Mouse (Mus musculus): ENCODE data around the gene Tmed4. TPM values are rescaled to one million over a fixed set of nuclear protein-coding genes. Genes with fewer than 3 reads are reported as not detected.

The Tmed4 gene
- total RNA-seq (2021) = 10 to 100 TPM; 82.9 to 94.8 TPM

- peak; percentile 98 to 99 for DNase-seq
- intact Hi-C loops (cut with DNase I) = loop anchor here (2.0 kb wide), 1 partner anchor 16 kb away; the partner anchor contains the start of gene Ogdh
Measured at GRCm38 (mm10) chr11:6274387-6275093, at the start of gene Tmed4. Gene Tmed4 (minus strand): TSS chr11:6274870.

GRCm38 (mm10) chr11:6323348-6323747 lies 48.7 kb upstream of the Tmed4 start:
- DNase-seq = no peak
- intact Hi-C loops (cut with DNase I) = no loop called here

GRCm38 (mm10) chr11:6322086-6322485 lies 47.4 kb upstream of the Tmed4 start:
- DNase-seq = no peak
- intact Hi-C loops (cut with DNase I) = no loop called here

- intact Hi-C loops (cut with DNase I) = no loop called here
- no peak for DNase-seq
Measured at GRCm38 (mm10) chr11:6319374-6319773, 44.7 kb upstream of the Tmed4 start.

- no peak for DNase-seq
- intact Hi-C loops (cut with DNase I) = no loop called here
Measured at GRCm38 (mm10) chr11:6318559-6318958, 43.9 kb upstream of the Tmed4 start.

- intact Hi-C loops (cut with DNase I) = no loop called here
- DNase-seq = no peak
Measured at GRCm38 (mm10) chr11:6316821-6317220, 42.2 kb upstream of the Tmed4 start.

- intact Hi-C loops (cut with DNase I) = no loop called here
- no peak for DNase-seq
Measured at GRCm38 (mm10) chr11:6313874-6314406, 39.3 kb upstream of the Tmed4 start.

GRCm38 (mm10) chr11:6308181-6308580 lies 33.5 kb upstream of the Tmed4 start:
- no peak for DNase-seq
- intact Hi-C loops (cut with DNase I) = no loop called here

GRCm38 (mm10) chr11:6305943-6306430 lies 31.3 kb upstream of the Tmed4 start:
- intact Hi-C loops (cut with DNase I) = no loop called here
- no peak for DNase-seq

GRCm38 (mm10) chr11:6302793-6303192 lies 28.1 kb upstream of the Tmed4 start:
- intact Hi-C loops (cut with DNase I) = no loop called here
- no peak for DNase-seq

GRCm38 (mm10) chr11:6299435-6299834 lies 24.8 kb upstream of the Tmed4 start:
- intact Hi-C loops (cut with DNase I) = no loop called here
- DNase-seq = no peak

- no peak for DNase-seq
Measured at GRCm38 (mm10) chr11:6296077-6296476, 21.4 kb upstream of the Tmed4 start.

GRCm38 (mm10) chr11:6294632-6295031 lies 20.0 kb upstream of the Tmed4 start:
- no peak for DNase-seq
- intact Hi-C loops (cut with DNase I) = no loop called here

More at GRCm38 (mm10) chr11:6296077-6296476, 21.4 kb upstream of the Tmed4 start:
- intact Hi-C loops (cut with DNase I) = no loop called here

- no peak for DNase-seq
- intact Hi-C loops (cut with DNase I) = no loop called here
Measured at GRCm38 (mm10) chr11:6293601-6294000, 18.9 kb upstream of the Tmed4 start.

GRCm38 (mm10) chr11:6292988-6293349 lies 18.3 kb upstream of the Tmed4 start:
- intact Hi-C loops (cut with DNase I) = no loop called here
- no peak for DNase-seq

GRCm38 (mm10) chr11:6292116-6292987 lies 17.7 kb upstream of the Tmed4 start:
- intact Hi-C loops (cut with DNase I) = no loop called here
- DNase-seq = peak in 1 of 2 experiments; percentile 57

GRCm38 (mm10) chr11:6291401-6292115 lies 16.9 kb upstream of the Tmed4 start, which contains the start of gene Ogdh:
Gene Ogdh (plus strand): TSS chr11:6291633.
- peak; percentile 99 to 100 for DNase-seq
- intact Hi-C loops (cut with DNase I) = loop anchor here (2.0 kb wide), 1 partner anchor 17 kb away; the partner anchor contains the start of gene Tmed4

- intact Hi-C loops (cut with DNase I) = loop anchor here (2.0 kb wide), 1 partner anchor 16 kb away; the partner anchor contains the start of gene Tmed4
- DNase-seq = peak in 1 of 2 experiments; percentile 20
Measured at GRCm38 (mm10) chr11:6290883-6291282, 16.2 kb upstream of the Tmed4 start.

GRCm38 (mm10) chr11:6290138-6290537 lies 15.5 kb upstream of the Tmed4 start:
- intact Hi-C loops (cut with DNase I) = loop anchor here (2.0 kb wide), 1 partner anchor 15 kb away; the partner anchor contains the start of gene Tmed4
- DNase-seq = peak in 1 of 2 experiments; percentile 23

- intact Hi-C loops (cut with DNase I) = no loop called here
- DNase-seq = peak; percentile 50 to 67
Measured at GRCm38 (mm10) chr11:6282940-6283339, 8.3 kb upstream of the Tmed4 start.
